Mouse (Mus musculus): ENCODE data around the gene Tcf20.

GRCm38 (mm10) chr15:82901306-82901705 is 86.4 kb downstream of the Tcf20 start:
- TF ChIP-seq CHD2 (IDR thresholded peaks at IDR 0.05; ENCODE audit: low read depth, low read length), result 0 out of 2 replicates have a peak, but pooled peaks have one; percentile 31
- no peak for TF ChIP-seq ZC3H11A (IDR thresholded peaks at IDR 0.05; ENCODE audit: borderline replicate concordance, low read depth, low read length)
- TF ChIP-seq MAFK (IDR thresholded peaks at IDR 0.05; ENCODE audit: insufficient read depth, low read depth, low read length), result no peak
